Mouse (Mus musculus) lung, postnatal 0 days (tissue): Measurements from ENCODE around the gene Sync. TPM values are rescaled to one million over a fixed set of nuclear protein-coding genes. Genes with fewer than 3 reads are reported as not detected.

ENCODE experiments used
- ATAC-seq: fragments of 200-750 bp; cut with Nextera tagmentation; 2 replicates; pipeline ENCODE4 v1.8.0; 2017; ENCODE audit warnings: moderate library complexity
- DNase-seq: peaks from one replicate; pipeline ENCODE4 v3.0.0-alpha.2; 2016; ENCODE audit warnings: low spot score
- H3K27ac ChIP-seq: fragments of 300-500 bp; sonication (generic); 2 replicates; pipeline ENCODE4 v1.5.1; 2014; ENCODE audit warnings: antibody characterized with exemption, mild to moderate bottlenecking, low read length, mixed read lengths
- H3K27me3 ChIP-seq: fragments of 300-500 bp; sonication (generic); replicated peaks from 2 replicates; pipeline ENCODE4 v1.6.1; 2014; ENCODE audit warnings: low read length, mixed read lengths; ENCODE audit not compliant: insufficient read depth
- H3K36me3 ChIP-seq: fragments of 300-500 bp; sonication (generic); 2 replicates; pipeline ENCODE4 v1.6.1; 2014; ENCODE audit warnings: low read length, mixed read lengths; ENCODE audit not compliant: insufficient read depth
- H3K4me1 ChIP-seq: fragments of 300-500 bp; sonication (generic); 2 replicates; pipeline ENCODE4 v1.6.1; 2014; ENCODE audit warnings: antibody characterized with exemption, low read depth, low read length, mixed read lengths; ENCODE audit not compliant: insufficient read depth
- H3K4me2 ChIP-seq: fragments of 300-500 bp; sonication (generic); replicated peaks from 2 replicates; pipeline ENCODE4 v1.6.1; 2014; ENCODE audit warnings: low read depth, mild to moderate bottlenecking, low read length, moderate library complexity, mixed read lengths
- H3K4me3 ChIP-seq: fragments of 300-500 bp; sonication (generic); 2 replicates; pipeline ENCODE4 v1.5.1; 2014; ENCODE audit warnings: low read depth, low read length
- H3K9ac ChIP-seq: fragments of 300-500 bp; sonication (generic); replicated peaks from 2 replicates; pipeline ENCODE4 v1.6.1; 2014; ENCODE audit warnings: low read depth, mild to moderate bottlenecking
- H3K9me3 ChIP-seq: fragments of 300-500 bp; sonication (generic); 2 replicates; pipeline ENCODE4 v1.6.1; 2016; ENCODE audit warnings: low read length, mixed read lengths
- CTCF ChIP-seq: IDR thresholded peaks from 2 replicates; pipeline ENCODE4 v1.5.1; 2016; ENCODE audit warnings: antibody characterized with exemption, mild to moderate bottlenecking
- EP300 ChIP-seq: IDR thresholded peaks from 2 replicates; pipeline ENCODE4 v1.6.1; 2016; ENCODE audit warnings: antibody characterized with exemption, mild to moderate bottlenecking, control low read depth
- WGBS: fragments of 180-500 bp; shearing (Covaris S2); extraction: QIAGEN DNeasy Blood & Tissue Kit; methylation state at CpG from one replicate; pipeline ENCODE4 v1.1.7; 2014; 5-methylcytosine and 5-hydroxymethylcytosine counted together
- polyA plus RNA-seq: library from polyadenylated mRNA; unstranded; fragments of >200 nt; fragmentation: Nextera tagmentation; extraction: Ambion mirVana; gene quantifications from 2 replicates; pipeline ENCODE4 v1.2.1, GENCODE M21; 2015

The Sync gene
- polyA plus RNA-seq, 1 experiment from 2014 or later = 0.80 TPM

GRCm38 (mm10) chr4:129256450-129257380 lies 30.7 kb upstream of the Sync start:
- TF ChIP-seq CTCF (0 out of 2 replicates have a peak, but pooled peaks have one; percentile 4), EP300 (peak; percentile 74)
- peak; percentile 90 for DNase-seq
- no peak overlapping the region for H3K4me3 ChIP-seq
- H3K27me3 ChIP-seq = no peaks in the 10 kb centered on the region
- 9% methylated on average over 8 of the region's 8 CpGs for WGBS
- no peak overlapping the region for H3K4me2 ChIP-seq
- 0 out of 2 replicates have a peak, but pooled peaks cover 2% of the 10 kb centered on the region for H3K4me1 ChIP-seq
- ATAC-seq = peak; percentile 85
- 0 out of 2 replicates have a peak overlapping the region, but pooled peaks have one; percentile 40 for H3K27ac ChIP-seq
- no peaks in the 10 kb centered on the region for H3K9me3 ChIP-seq
- no peak overlapping the region for H3K9ac ChIP-seq
- H3K36me3 ChIP-seq = no peaks in the 10 kb centered on the region

DNA sequence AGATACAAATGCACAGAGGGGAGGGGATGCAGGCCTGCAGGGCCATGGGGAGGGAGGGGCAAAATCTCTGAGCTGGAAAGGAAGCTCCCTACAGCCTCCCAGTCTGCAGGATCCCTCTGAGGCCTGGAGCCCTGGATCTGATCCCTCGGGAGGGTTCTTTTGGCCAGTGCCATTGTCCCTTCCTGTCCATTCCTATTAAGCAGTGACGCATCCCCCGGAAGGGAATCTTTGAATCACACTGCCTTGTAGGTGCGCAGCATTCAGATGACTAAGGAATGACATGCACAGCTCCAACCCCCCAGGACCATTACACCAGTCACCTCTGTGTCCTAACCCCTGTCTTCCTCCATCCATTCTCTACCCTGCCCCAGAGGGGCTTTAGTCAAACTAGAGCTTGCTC lies 28.3 kb upstream of the Sync start:
- TF ChIP-seq EP300 (no peak), CTCF (no peak)

DNA sequence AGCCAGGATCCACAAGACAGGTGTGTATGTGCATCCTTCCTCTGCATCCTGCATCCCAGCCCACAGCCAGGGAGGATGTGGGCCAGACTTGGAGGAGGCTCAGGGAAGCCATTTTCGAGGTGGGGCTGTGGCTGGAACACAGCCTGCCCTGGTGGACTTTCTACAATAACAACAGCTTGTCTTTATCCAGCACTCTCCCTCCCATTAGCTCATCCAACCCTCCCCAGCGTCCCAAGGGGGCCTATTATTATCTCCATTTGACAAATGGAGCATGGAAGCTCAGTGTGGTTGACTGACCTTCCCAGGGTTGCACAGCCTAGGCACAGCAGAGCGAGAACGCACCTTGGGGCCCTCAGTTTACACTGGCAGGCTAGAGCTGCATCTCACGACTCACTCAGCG lies 26.7 kb upstream of the Sync start:
- TF ChIP-seq EP300 (no peak), CTCF (no peak)
- DNase-seq (no peak), ATAC-seq (no peak)
- no peak overlapping the region for H3K4me2 ChIP-seq
- H3K9ac ChIP-seq = no peak overlapping the region
- no peaks in the 10 kb centered on the region for H3K27me3 ChIP-seq
- H3K9me3 ChIP-seq = no peaks in the 10 kb centered on the region
- WGBS = 36% methylated on average over 6 of the region's 6 CpGs
- H3K4me3 ChIP-seq = no peak overlapping the region
- H3K36me3 ChIP-seq = no peaks in the 10 kb centered on the region
- H3K4me1 ChIP-seq = peaks cover 6% of the 10 kb centered on the region; the same call in 1 of the 2 replicates
- H3K27ac ChIP-seq = no peak overlapping the region

More for the DNA sequence above, 28.3 kb upstream of the Sync start:
- Histone ChIP-seq H3K4me2 (no peak overlapping the region), H3K27ac (no peak overlapping the region), H3K4me3 (no peak overlapping the region), H3K4me1 (peaks cover 6% of the 10 kb centered on the region; the same call in 1 of the 2 replicates), H3K9ac (no peak overlapping the region), H3K9me3 (no peaks in the 10 kb centered on the region), H3K36me3 (no peaks in the 10 kb centered on the region), H3K27me3 (no peaks in the 10 kb centered on the region)
- ATAC-seq (no peak), DNase-seq (no peak)
- WGBS = 61% methylated on average over 4 of the region's 4 CpGs

DNA sequence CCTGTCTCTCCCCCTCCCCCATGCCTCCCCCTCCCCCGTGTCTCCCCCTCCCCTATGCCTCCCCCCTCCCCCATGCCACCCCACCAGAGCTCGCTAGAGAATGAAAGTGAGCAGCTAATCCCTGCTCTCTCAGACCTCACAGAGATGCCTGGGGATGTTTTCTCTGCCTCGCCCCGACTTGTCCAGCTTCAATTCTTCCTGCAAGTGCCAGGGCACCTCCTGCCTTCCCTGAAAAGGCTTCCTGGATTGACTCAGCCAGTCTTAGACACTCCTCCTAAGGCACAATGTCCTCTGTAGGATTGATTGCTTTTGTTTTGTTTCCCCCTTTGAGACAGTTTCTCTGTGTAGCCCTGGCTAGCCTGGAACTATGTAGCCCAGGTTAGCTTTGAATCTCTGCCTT lies 26.2 kb upstream of the Sync start, which contains the start of gene C77080:
TSS of gene C77080 (minus strand) at position 209 of the 400 bp plus-strand sequence.
- Histone ChIP-seq H3K9me3 (no peaks in the 10 kb centered on the region), H3K4me1 (peaks cover 6% of the 10 kb centered on the region; the same call in 1 of the 2 replicates), H3K27ac (no peak within 1 kb of the TSS), H3K4me3 (no peak within 1 kb of the TSS), H3K9ac (no peak within 1 kb of the TSS), H3K4me2 (no peak within 1 kb of the TSS), H3K36me3 (no peaks in the 10 kb centered on the region), H3K27me3 (no peaks in the 10 kb centered on the region)
- no peak for ATAC-seq
- 30% methylated on average over 2 of the region's 4 CpGs for WGBS
- DNase-seq = no peak
- no peak for TF ChIP-seq EP300
- TF ChIP-seq CTCF = no peak

DNA sequence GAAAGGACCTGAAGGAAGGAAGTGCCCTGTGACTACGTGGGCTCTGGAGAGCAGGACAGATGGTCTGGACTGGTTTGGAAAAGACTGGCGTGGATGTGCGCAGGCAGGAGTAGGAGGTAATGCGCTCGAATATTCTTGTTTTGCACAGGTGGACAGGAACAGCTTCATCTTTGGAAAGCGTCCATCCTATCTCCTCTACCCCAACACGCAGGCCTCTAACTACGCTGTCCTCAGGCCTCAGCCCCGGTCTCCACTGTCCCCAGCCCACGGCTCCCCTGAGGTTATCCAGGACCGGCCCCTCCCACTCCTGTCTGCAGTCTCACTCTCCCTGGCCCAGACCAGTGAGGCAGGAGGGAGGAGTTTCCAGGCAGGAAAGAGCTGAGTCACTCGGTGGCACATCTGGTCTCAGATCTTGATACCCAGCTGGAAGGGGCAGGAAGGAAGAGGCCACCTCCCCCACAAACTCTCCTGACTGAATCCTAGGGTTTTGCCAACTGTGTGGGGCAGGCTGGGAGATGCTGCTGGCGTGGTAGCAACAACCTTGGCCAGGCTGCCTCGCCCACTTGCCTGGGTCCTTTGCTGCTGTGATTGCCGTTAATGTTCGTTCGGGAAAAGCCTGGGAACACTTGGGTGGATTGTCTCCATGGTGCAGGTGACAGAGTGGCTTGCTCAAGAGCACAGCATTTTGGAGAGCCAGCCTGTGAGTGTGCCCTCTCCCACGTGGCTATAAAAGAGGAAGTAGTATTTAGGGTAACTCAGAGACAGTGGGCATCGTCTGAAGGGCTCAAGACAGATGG lies 24.0 kb upstream of the Sync start:
- WGBS = 26% methylated on average over 18 of the region's 19 CpGs
- TF ChIP-seq EP300 (peak; percentile 53; the same call in 1 of the 2 replicates), CTCF (no peak)
- Histone ChIP-seq H3K27ac (peak overlapping the region; percentile 66), H3K36me3 (no peaks in the 10 kb centered on the region), H3K9ac (no peak overlapping the region), H3K4me2 (peak overlapping the region; percentile 25; the same call in 1 of the 2 replicates), H3K4me3 (no peak overlapping the region), H3K9me3 (no peaks in the 10 kb centered on the region), H3K4me1 (peaks cover 6% of the 10 kb centered on the region; the same call in 1 of the 2 replicates), H3K27me3 (no peaks in the 10 kb centered on the region)
- peak; percentile 89 for DNase-seq
- peak; percentile 90 for ATAC-seq

DNA sequence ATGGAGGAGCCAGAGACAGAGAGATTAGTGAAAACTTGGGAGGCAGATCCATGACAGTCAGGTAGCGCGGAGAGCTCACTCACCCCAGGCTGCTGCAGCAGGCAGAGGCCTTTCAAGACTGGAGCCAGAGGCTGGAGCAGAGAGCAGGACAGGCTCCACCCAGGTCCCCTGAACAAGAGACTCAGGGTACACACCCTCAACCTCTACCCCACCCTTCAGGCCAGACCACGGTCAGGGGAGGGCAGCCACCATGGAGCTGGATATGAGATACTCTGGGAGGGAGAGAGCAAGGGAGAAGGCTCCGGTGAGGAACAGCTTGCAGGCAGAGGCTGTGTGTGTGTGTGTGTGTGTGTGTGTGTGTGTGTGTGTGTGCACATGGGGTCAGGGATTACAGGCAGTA lies 21.2 kb upstream of the Sync start:
- H3K27ac ChIP-seq = no peak overlapping the region
- H3K4me2 ChIP-seq = no peak overlapping the region
- H3K36me3 ChIP-seq = no peaks in the 10 kb centered on the region
- peaks cover 6% of the 10 kb centered on the region; the same call in 1 of the 2 replicates for H3K4me1 ChIP-seq
- no peaks in the 10 kb centered on the region for H3K9me3 ChIP-seq
- DNase-seq (no peak), ATAC-seq (no peak)
- WGBS = 79% methylated on average over 4 of the region's 4 CpGs
- H3K27me3 ChIP-seq = no peaks in the 10 kb centered on the region
- no peak overlapping the region for H3K9ac ChIP-seq
- no peak overlapping the region for H3K4me3 ChIP-seq
- TF ChIP-seq EP300 (no peak), CTCF (no peak)
